Mouse (Mus musculus) lung, postnatal 10 days (tissue): ENCODE measurements at regions not wholly inside any gene's neighbourhood (a gene's known extent, or its start where the extent isn't known, plus 50 kb on each side); places are given as distances from the start of the nearest gene placed in this dataset.

ENCODE experiments used
- DNase-seq: peaks from one replicate; pipeline ENCODE4 v3.0.0; 2021

GRCm38 (mm10) chr10:16789641-16790243, 933.3 kb upstream of the Cited2 start:
- DNase-seq, result peak; percentile 36

GRCm38 (mm10) chr10:16803978-16804377, 919.0 kb upstream of the Cited2 start:
- DNase-seq, result no peak

GRCm38 (mm10) chr10:16810716-16811115, 912.3 kb upstream of the Cited2 start:
- no peak for DNase-seq

GRCm38 (mm10) chr10:16814013-16814412, 909.0 kb upstream of the Cited2 start:
- no peak for DNase-seq

- DNase-seq, result no peak
Measured at GRCm38 (mm10) chr10:16861534-16861933, 861.5 kb upstream of the Cited2 start.

GRCm38 (mm10) chr10:16866914-16867313, 856.1 kb upstream of the Cited2 start:
- DNase-seq, result no peak

GRCm38 (mm10) chr10:16874131-16874530, 848.9 kb upstream of the Cited2 start:
- peak; percentile 11 for DNase-seq

- DNase-seq, result no peak
Measured at GRCm38 (mm10) chr10:16878197-16878596, 844.8 kb upstream of the Cited2 start.

- DNase-seq, result no peak
Measured at GRCm38 (mm10) chr10:16893316-16893715, 829.7 kb upstream of the Cited2 start.

GRCm38 (mm10) chr10:16895332-16895731, 827.7 kb upstream of the Cited2 start:
- DNase-seq, result no peak

- DNase-seq, result no peak
Measured at GRCm38 (mm10) chr10:16922888-16923287, 800.1 kb upstream of the Cited2 start.

- DNase-seq, result no peak
Measured at GRCm38 (mm10) chr10:16923851-16924250, 799.2 kb upstream of the Cited2 start.

GRCm38 (mm10) chr10:16937705-16938104, 785.3 kb upstream of the Cited2 start:
- DNase-seq, result no peak

- DNase-seq, result no peak
Measured at GRCm38 (mm10) chr10:16951636-16952035, 771.4 kb upstream of the Cited2 start.

GRCm38 (mm10) chr10:16960971-16961370, 762.0 kb upstream of the Cited2 start:
- DNase-seq, result no peak

- no peak for DNase-seq
Measured at GRCm38 (mm10) chr10:16962463-16962862, 760.6 kb upstream of the Cited2 start.

GRCm38 (mm10) chr10:16978770-16979169, 744.2 kb upstream of the Cited2 start:
- DNase-seq, result no peak

- no peak for DNase-seq
Measured at GRCm38 (mm10) chr10:16990227-16990626, 732.8 kb upstream of the Cited2 start.

GRCm38 (mm10) chr10:16993789-16994188, 729.2 kb upstream of the Cited2 start:
- no peak for DNase-seq

- DNase-seq, result peak; percentile 11
Measured at GRCm38 (mm10) chr10:16994526-16994925, 728.5 kb upstream of the Cited2 start.

GRCm38 (mm10) chr10:16995010-16995409, 728.0 kb upstream of the Cited2 start:
- DNase-seq, result no peak

GRCm38 (mm10) chr10:16996820-16997466, 726.1 kb upstream of the Cited2 start:
- DNase-seq, result peak; percentile 8

- DNase-seq, result no peak
Measured at GRCm38 (mm10) chr10:17001320-17001719, 721.7 kb upstream of the Cited2 start.

- DNase-seq, result peak; percentile 11
Measured at GRCm38 (mm10) chr10:17003123-17003849, 719.7 kb upstream of the Cited2 start.
